Mouse (Mus musculus): ENCODE measurements around the gene Cers2. TPM values are rescaled to one million over a fixed set of nuclear protein-coding genes. Genes with fewer than 3 reads are reported as not detected.
"Not testable (repeated sequence)": the region's sequence is repeated elsewhere in the genome, so short reads cannot be mapped to it uniquely, and the experiment has no call there.

Cers2 gene
- polyA plus RNA-seq, 2 experiments, result 140 to 183 TPM

GRCm38 (mm10) chr3:95328803-95329404 is 14.3 kb downstream of the Cers2 start:
- Histone ChIP-seq H3K4me3 (replicated peaks; ENCODE audit: low read length) (no peak overlapping the region), H3K4me1 (ENCODE audit: control insufficient read depth, insufficient read depth, low read length) (no peaks in the 10 kb centered on the region), H3K4me2 (replicated peaks; ENCODE audit: low read depth, low read length, severe bottlenecking) (no peak overlapping the region), H3K9ac (ENCODE audit: low read depth, low read length, severe bottlenecking) (no peak overlapping the region), H3K36me3 (ENCODE audit: control insufficient read depth, insufficient read depth, low read length) (peaks cover 89% of the 10 kb centered on the region), H3K9me3 (ENCODE audit: control insufficient read depth, low read length) (no peaks in the 10 kb centered on the region), H3K27me3 (ENCODE audit: control insufficient read depth, insufficient read depth, low read length) (no peaks in the 10 kb centered on the region), H3K27ac (replicated peaks; ENCODE audit: low read depth, low read length) (no peak overlapping the region)
- ATAC-seq (ENCODE audit: low FRiP score, low read depth), result no peak
- TF ChIP-seq POLR2A (IDR thresholded peaks at IDR 0.05; ENCODE audit: borderline replicate concordance, extremely low read depth, insufficient read depth, insufficient read length), result no peak
- WGBS, result 93% methylated on average over 1 of the region's 1 CpGs
- DNase-seq (ENCODE audit: low spot score), result no peak

- no peaks in the 10 kb centered on the region for H3K9me3 ChIP-seq (ENCODE audit: control insufficient read depth, low read length)
- DNase-seq (ENCODE audit: low spot score) (no peak), ATAC-seq (ENCODE audit: low FRiP score, low read depth) (no peak)
- no peak for TF ChIP-seq POLR2A (IDR thresholded peaks at IDR 0.05; ENCODE audit: borderline replicate concordance, extremely low read depth, insufficient read depth, insufficient read length)
- H3K27ac ChIP-seq (replicated peaks; ENCODE audit: low read depth, low read length), result no peak overlapping the region
- H3K27me3 ChIP-seq (ENCODE audit: control insufficient read depth, insufficient read depth, low read length), result no peaks in the 10 kb centered on the region
- H3K4me1 ChIP-seq (ENCODE audit: control insufficient read depth, insufficient read depth, low read length), result no peaks in the 10 kb centered on the region
- H3K36me3 ChIP-seq (ENCODE audit: control insufficient read depth, insufficient read depth, low read length), result peaks cover 88% of the 10 kb centered on the region
- H3K4me2 ChIP-seq (replicated peaks; ENCODE audit: low read depth, low read length, severe bottlenecking), result no peak overlapping the region
- no peak overlapping the region for H3K4me3 ChIP-seq (replicated peaks; ENCODE audit: low read length)
- WGBS, result 90% methylated on average over 1 of the region's 1 CpGs
- no peak overlapping the region for H3K9ac ChIP-seq (ENCODE audit: low read depth, low read length, severe bottlenecking)
These were observed 16.9 kb downstream of the Cers2 start for GRCm38 (mm10) chr3:95331528-95331927.

GRCm38 (mm10) chr3:95337345-95337744 is 22.8 kb downstream of the Cers2 start:
- no peak for TF ChIP-seq POLR2A (IDR thresholded peaks at IDR 0.05; ENCODE audit: borderline replicate concordance, extremely low read depth, insufficient read depth, insufficient read length)

GRCm38 (mm10) chr3:95338251-95338650 is 23.7 kb downstream of the Cers2 start:
- H3K36me3 ChIP-seq (ENCODE audit: control insufficient read depth, insufficient read depth, low read length), result peaks cover 98% of the 10 kb centered on the region
- no peak overlapping the region for H3K27ac ChIP-seq (replicated peaks; ENCODE audit: low read depth, low read length)
- DNase-seq (ENCODE audit: low spot score), result no peak
- H3K4me1 ChIP-seq (ENCODE audit: control insufficient read depth, insufficient read depth, low read length), result no peaks in the 10 kb centered on the region
- no peak for ATAC-seq (ENCODE audit: low FRiP score, low read depth)
- no peak overlapping the region for H3K4me2 ChIP-seq (replicated peaks; ENCODE audit: low read depth, low read length, severe bottlenecking)
- WGBS, result 93% methylated on average over 4 of the region's 4 CpGs
- H3K27me3 ChIP-seq (ENCODE audit: control insufficient read depth, insufficient read depth, low read length), result no peaks in the 10 kb centered on the region
- no peaks in the 10 kb centered on the region for H3K9me3 ChIP-seq (ENCODE audit: control insufficient read depth, low read length)
- no peak for TF ChIP-seq POLR2A (IDR thresholded peaks at IDR 0.05; ENCODE audit: borderline replicate concordance, extremely low read depth, insufficient read depth, insufficient read length)
- no peak overlapping the region for H3K4me3 ChIP-seq (replicated peaks; ENCODE audit: low read length)
- no peak overlapping the region for H3K9ac ChIP-seq (ENCODE audit: low read depth, low read length, severe bottlenecking)

More at GRCm38 (mm10) chr3:95337345-95337744, 22.8 kb downstream of the Cers2 start:
- Histone ChIP-seq H3K27me3 (ENCODE audit: control insufficient read depth, insufficient read depth, low read length) (no peaks in the 10 kb centered on the region), H3K4me3 (replicated peaks; ENCODE audit: low read length) (no peak overlapping the region), H3K27ac (replicated peaks; ENCODE audit: low read depth, low read length) (no peak overlapping the region), H3K4me2 (replicated peaks; ENCODE audit: low read depth, low read length, severe bottlenecking) (no peak overlapping the region), H3K36me3 (ENCODE audit: control insufficient read depth, insufficient read depth, low read length) (peaks cover 98% of the 10 kb centered on the region), H3K9ac (ENCODE audit: low read depth, low read length, severe bottlenecking) (no peak overlapping the region), H3K4me1 (ENCODE audit: control insufficient read depth, insufficient read depth, low read length) (no peaks in the 10 kb centered on the region), H3K9me3 (ENCODE audit: control insufficient read depth, low read length) (no peaks in the 10 kb centered on the region)
- 92% methylated on average over 4 of the region's 4 CpGs for WGBS
- DNase-seq (ENCODE audit: low spot score), result no peak
- no peak for ATAC-seq (ENCODE audit: low FRiP score, low read depth)

- not testable (repeated sequence) for H3K4me1 ChIP-seq (ENCODE audit: control insufficient read depth, insufficient read depth, low read length)
These were observed 28.9 kb downstream of the Cers2 start for GRCm38 (mm10) chr3:95343356-95344000.

More at GRCm38 (mm10) chr3:95343356-95344000, 28.9 kb downstream of the Cers2 start:
- peaks cover 86% of the 10 kb centered on the region for H3K36me3 ChIP-seq (ENCODE audit: control insufficient read depth, insufficient read depth, low read length)
- not testable (repeated sequence) for H3K4me2 ChIP-seq (replicated peaks; ENCODE audit: low read depth, low read length, severe bottlenecking); H3K9me3 ChIP-seq (ENCODE audit: control insufficient read depth, low read length); ATAC-seq (ENCODE audit: low FRiP score, low read depth); H3K9ac ChIP-seq (ENCODE audit: low read depth, low read length, severe bottlenecking); H3K27ac ChIP-seq (replicated peaks; ENCODE audit: low read depth, low read length); H3K27me3 ChIP-seq (ENCODE audit: control insufficient read depth, insufficient read depth, low read length); DNase-seq (ENCODE audit: low spot score); H3K4me3 ChIP-seq (replicated peaks; ENCODE audit: low read length)
- WGBS, result 96% methylated on average over 9 of the region's 9 CpGs
